Comparison of ENCODE assay signal across 19 mouse cellular contexts in the genomic region with DNA sequence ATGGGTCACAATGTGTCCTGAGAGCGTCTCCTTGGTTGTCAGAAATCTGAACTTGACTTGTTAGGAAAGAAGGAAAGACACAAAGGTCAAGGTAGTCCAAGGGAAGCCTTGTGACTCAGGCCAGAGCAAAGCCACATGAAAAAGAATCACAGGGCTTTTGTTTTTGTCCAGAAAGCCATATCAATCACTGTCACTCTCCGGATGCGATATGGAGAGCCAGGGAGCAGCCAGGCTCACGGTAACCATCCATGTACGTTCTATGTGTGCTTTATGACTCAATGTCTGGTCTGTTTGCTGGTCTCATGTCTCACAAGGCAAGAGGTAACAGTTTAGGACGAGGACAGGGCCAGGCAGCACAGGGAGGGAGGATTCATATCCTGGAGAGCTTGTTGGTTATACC.
DNase-seq lines count a peak whose midpoint lies in the region; ATAC-seq lines count a peak whose summit lies in the region.
"Had no signal": no experiment of that assay in that cellular context is flagged by ENCODE, and none has a peak within 500 bp of the region (broad histone marks: within the 10 kb centered on the region; RNA-seq: fewer than 3 reads in every experiment).

No protein-coding gene starts in this region.

- H3K27me3 ChIP-seq in kidney, embryonic 15.5 days, result no peaks in the 10 kb centered on the region
- no peaks in the 10 kb centered on the region for H3K27me3 ChIP-seq in embryonic facial prominence, embryonic 10.5 days (replicated peaks; ENCODE audit: low read depth, poor library complexity, severe bottlenecking)
- H3K27me3 ChIP-seq: forebrain, embryonic 13.5 days; heart, embryonic 15.5 days; limb, embryonic 12.5 days; midbrain, embryonic 12.5 days had no signal

- peaks cover 56% of the 10 kb centered on the region for H3K4me1 ChIP-seq in kidney, embryonic 15.5 days
- H3K4me1 ChIP-seq in embryonic facial prominence, embryonic 10.5 days, result peaks cover 39% of the 10 kb centered on the region
- H3K4me1 ChIP-seq: midbrain, embryonic 12.5 days had no signal

- peak overlapping the region; percentile 77 for H3K27ac ChIP-seq in kidney, embryonic 15.5 days
- 0 out of 2 replicates have a peak overlapping the region, but pooled peaks have one; percentile 10 for H3K27ac ChIP-seq in embryonic facial prominence, embryonic 10.5 days (replicated peaks)
- H3K27ac ChIP-seq: forebrain, embryonic 13.5 days; heart, embryonic 15.5 days; left cerebral cortex, adult 2 months; limb, embryonic 12.5 days; liver, embryonic 14.5 days; macrophage; midbrain, embryonic 12.5 days had no signal

- H3K4me2 ChIP-seq in kidney, embryonic 15.5 days, result no peak overlapping the region
- H3K4me2 ChIP-seq: forebrain, embryonic 13.5 days; heart, embryonic 15.5 days; limb, embryonic 12.5 days; midbrain, embryonic 12.5 days had no signal

- no peak overlapping the region for H3K4me3 ChIP-seq in kidney, embryonic 15.5 days (replicated peaks)
- no peak overlapping the region for H3K4me3 ChIP-seq in embryonic facial prominence, embryonic 10.5 days
- H3K4me3 ChIP-seq: forebrain, embryonic 13.5 days; heart, embryonic 15.5 days; left cerebral cortex, adult 2 months; limb, embryonic 12.5 days; midbrain, embryonic 12.5 days had no signal

- no peak overlapping the region for H3K9ac ChIP-seq in kidney, embryonic 15.5 days
- H3K9ac ChIP-seq: forebrain, embryonic 13.5 days; heart, embryonic 15.5 days; limb, embryonic 12.5 days; liver, embryonic 14.5 days; midbrain, embryonic 12.5 days had no signal

- no peaks in the 10 kb centered on the region for H3K36me3 ChIP-seq in kidney, embryonic 15.5 days
- H3K36me3 ChIP-seq in embryonic facial prominence, embryonic 10.5 days (replicated peaks), result no peaks in the 10 kb centered on the region
- H3K36me3 ChIP-seq: heart, embryonic 15.5 days; limb, embryonic 12.5 days; midbrain, embryonic 12.5 days had no signal

- ATAC-seq in kidney, embryonic 15.5 days (replicated peaks; ENCODE audit: low FRiP score), result no peak

- DNase-seq in heart, adult 11 months, result peak; percentile 64
- no peak for DNase-seq in heart, adult 9 months (ENCODE audit: low spot score in 2 of 2)
- DNase-seq in kidney, postnatal 36 days, result no peak
- peak; percentile 2 for DNase-seq in 3T3-L1 (ENCODE audit: low read depth, low spot score)
- DNase-seq in embryonic facial prominence, embryonic 10.5 days (ENCODE audit: low spot score), result no peak
- no peak for DNase-seq in thymus, postnatal 36 days
- no peak for DNase-seq in gastrocnemius, adult 8-10 months (ENCODE audit: low spot score in 2 of 2)
- DNase-seq: cerebellum, adult 11 months; cerebellum, postnatal 25 days; gastrocnemius, postnatal 36 days; thymus, adult 18-20 months had no signal

- 34% methylated on average over 6 of the region's 6 CpGs for WGBS in kidney, embryonic 15.5 days
- 77% methylated on average over 6 of the region's 6 CpGs for WGBS in embryonic facial prominence, embryonic 10.5 days

- no peaks in the 10 kb centered on the region for H3K9me3 ChIP-seq in kidney, embryonic 15.5 days (replicated peaks)
- no peaks in the 10 kb centered on the region for H3K9me3 ChIP-seq in embryonic facial prominence, embryonic 10.5 days
- H3K9me3 ChIP-seq: forebrain, embryonic 13.5 days; heart, embryonic 15.5 days; limb, embryonic 12.5 days; midbrain, embryonic 12.5 days had no signal

Comparison
In these comparisons a context has a peak if more than half of its experiments do, and no peak if none do; other contexts are left out.
1. DNase-seq: peak in heart, adult 11 months (single experiment) and 3T3-L1 (single experiment); none in heart, adult 9 months (0 of 2), kidney, postnatal 36 days (0 of 2), embryonic facial prominence, embryonic 10.5 days (single experiment), thymus, postnatal 36 days (0 of 2) and gastrocnemius, adult 8-10 months (0 of 2).